Mouse (Mus musculus) MEL (cell line): ENCODE measurements at regions not wholly inside any gene's neighbourhood (a gene's known extent, or its start where the extent isn't known, plus 50 kb on each side); places are given as distances from the start of the nearest gene placed in this dataset.

ENCODE experiments used
- BHLHE40 ChIP-seq: IDR thresholded peaks from 2 replicates; pipeline ENCODE4 v1.6.1; 2012; ENCODE audit warnings: low read depth, mild to moderate bottlenecking, inconsistent platforms, low read length, improper control_type of control experiment, borderline replicate concordance
- GATA1 ChIP-seq: IDR thresholded peaks from 2 replicates; pipeline ENCODE4 v1.6.1; 2011; ENCODE audit warnings: low read depth, low read length, improper control_type of control experiment
- POLR2A ChIP-seq, 2 experiments: IDR thresholded peaks; 2 replicates each; pipeline ENCODE4 v1.6.1; 2011 to 2012; ENCODE audit warnings: low read length in 2 of 2, mild to moderate bottlenecking in 2 of 2, control low read depth in 1 of 2, improper control_type of control experiment in 1 of 2, low read depth in 1 of 2, moderate library complexity in 1 of 2; ENCODE audit not compliant: control insufficient read depth in 1 of 2, insufficient read depth in 1 of 2, poor library complexity in 1 of 2
- RAD21 ChIP-seq: IDR thresholded peaks from 2 replicates; pipeline ENCODE4 v1.6.1; 2011; ENCODE audit warnings: mild to moderate bottlenecking, low read depth, low read length, improper control_type of control experiment

DNA sequence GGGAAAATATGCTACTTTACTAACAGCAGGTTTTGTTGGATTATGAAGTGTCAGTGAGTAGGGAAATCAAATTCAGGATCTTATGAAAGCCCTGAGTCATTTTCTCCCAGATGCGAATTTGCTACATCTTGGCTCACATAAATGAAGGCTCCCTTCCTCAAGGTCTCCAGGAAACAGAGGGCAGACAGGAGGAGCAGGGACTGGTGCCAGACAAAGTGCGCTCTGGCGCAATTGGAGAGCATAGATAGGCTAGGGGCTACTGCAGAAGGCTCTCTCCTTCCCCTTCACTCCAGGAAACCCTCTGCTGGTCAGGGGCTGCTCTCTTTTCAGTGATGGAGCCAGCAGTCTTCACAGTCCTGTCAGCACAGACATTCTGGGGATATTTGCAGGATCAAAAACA lies 634.1 kb downstream of the Zfp706 start:
- TF ChIP-seq POLR2A (IDR thresholded peaks at IDR 0.05; ENCODE audit: control insufficient read depth in 1 of 2, insufficient read depth in 1 of 2, low read depth in 1 of 2, low read length in 2 of 2, poor library complexity in 1 of 2) (no peak), GATA1 (no peak), BHLHE40 (no peak), RAD21 (no peak)
